Mouse (Mus musculus): ENCODE measurements around the gene Tmem266. TPM values are rescaled to one million over a fixed set of nuclear protein-coding genes. Genes with fewer than 3 reads are reported as not detected.

Tmem266 gene
- total RNA-seq (2014; fragmentation: Nextera tagmentation) (not detected in 2 replicates), total RNA-seq (2017) (not detected in 2 replicates)

DNA sequence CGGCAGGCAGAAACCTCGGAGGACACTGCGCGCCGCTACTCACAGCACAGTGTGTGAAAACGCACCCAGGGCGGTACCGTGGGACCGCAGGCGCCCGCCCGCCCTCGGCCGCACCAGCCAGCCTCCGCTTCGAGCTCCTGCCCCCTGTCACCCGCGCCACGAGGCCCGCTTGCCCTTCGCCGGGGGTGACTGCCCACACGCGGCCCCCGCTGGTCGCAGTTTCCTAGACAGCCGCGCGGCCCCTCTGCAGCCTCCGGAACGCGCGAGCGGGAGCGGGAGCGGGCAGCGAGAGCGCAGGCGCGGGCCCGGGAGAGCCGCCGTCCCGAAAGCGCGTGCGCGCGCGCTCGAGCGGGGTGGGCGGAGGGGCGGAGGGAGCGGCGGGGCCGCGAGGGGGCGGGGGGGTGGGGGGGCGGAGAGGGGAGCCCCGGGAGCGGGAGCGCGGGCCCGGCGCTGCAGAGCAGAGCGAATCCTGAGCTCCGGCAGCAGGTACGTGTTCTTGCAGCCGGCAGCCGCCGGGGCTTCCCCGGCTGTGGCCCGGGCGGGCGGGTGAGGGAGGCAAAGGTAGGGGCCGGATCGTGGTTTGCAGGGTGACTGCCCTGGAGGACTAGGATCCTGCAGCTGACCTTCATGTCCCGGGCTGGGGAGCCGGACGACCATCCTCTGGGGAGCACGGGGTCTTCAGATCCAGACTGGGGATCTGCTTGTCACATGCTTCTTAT lies at the start of gene Tmem266, which contains the start of gene Nrg4:
Tmem266 (plus strand) TSS at position 399 of the 719 bp plus-strand sequence.
Nrg4 (minus strand) TSS at position 330 of the 719 bp plus-strand sequence.
- ATAC-seq (replicated peaks; ENCODE audit: poor library complexity, severe bottlenecking), result peak; percentile 62

DNA sequence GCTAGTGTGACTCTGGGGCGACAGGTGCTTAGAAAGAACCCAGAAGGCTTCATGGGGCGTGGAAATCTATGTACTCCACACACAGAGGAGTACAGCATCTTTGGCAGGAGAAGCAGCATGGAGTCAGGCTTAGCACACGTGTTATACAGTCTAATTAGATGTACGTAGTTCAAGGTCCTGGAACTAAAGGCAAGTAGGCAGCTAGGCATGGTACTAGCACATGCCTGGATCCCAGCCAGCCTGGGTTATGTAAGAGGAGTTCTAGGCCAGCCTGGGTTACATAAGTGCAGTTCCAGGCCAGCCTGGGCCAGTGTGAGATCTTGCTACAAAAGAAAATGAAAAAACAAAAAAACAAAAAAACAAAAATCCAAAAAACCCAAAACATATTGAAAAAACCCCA lies 49.2 kb upstream of the Tmem266 start:
- ATAC-seq (replicated peaks; ENCODE audit: poor library complexity, severe bottlenecking), result 0 out of 2 replicates have a peak, but pooled peaks have one; percentile 42

DNA sequence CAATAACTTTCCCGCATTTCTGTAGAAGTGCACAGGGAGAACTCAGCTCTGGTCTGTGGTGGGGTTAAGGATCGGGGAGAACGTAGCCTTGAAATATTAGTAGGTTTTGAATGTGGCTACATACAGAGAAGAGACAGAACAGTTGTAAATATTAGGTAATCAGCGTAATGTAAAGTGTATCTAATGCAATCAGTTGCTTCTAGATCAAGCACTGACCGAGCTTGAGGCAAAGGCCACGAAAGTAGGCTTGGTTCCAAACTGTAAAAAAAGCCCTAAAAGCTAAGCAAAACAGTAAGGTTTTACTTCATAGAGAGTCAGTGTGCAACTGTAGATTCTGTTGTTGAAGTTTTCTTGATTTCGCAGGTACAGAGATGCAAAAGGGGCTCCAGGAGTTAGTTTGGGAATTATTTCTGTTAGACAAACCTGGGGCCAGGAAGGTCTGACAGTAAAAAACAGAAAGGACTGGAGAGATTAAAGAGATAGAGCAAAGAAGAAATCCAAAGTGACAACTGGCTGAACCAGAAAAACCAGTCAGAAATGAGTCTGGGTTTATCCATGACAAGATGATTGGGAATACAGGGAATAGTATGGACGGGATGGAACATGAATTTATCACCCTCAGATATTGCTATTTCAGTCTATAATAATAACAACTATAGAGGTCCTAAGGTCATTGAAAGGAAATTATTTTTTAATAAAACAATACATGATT lies 47.4 kb upstream of the Tmem266 start:
- no peak for ATAC-seq (replicated peaks; ENCODE audit: poor library complexity, severe bottlenecking)

DNA sequence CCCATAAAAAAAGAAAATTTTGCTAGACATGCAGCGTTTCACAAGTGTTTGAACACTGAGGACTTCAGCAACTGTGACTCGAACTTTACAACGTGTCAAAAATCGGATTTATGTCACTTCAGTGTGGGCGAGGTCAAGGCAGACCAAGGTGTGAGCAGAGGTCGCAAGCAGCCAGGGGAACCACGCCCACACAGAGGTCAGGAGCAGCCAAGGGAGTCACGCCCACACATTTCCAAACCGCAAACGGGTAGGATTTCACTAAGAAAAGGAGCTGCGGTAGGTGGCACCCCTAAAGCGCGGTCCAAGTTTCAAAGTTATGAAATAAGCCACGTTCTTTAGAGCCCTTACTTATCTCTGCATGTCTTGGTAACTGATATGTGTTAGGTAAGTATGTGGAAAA lies 43.2 kb upstream of the Tmem266 start:
- peak; percentile 98 for ATAC-seq (replicated peaks; ENCODE audit: poor library complexity, severe bottlenecking)

DNA sequence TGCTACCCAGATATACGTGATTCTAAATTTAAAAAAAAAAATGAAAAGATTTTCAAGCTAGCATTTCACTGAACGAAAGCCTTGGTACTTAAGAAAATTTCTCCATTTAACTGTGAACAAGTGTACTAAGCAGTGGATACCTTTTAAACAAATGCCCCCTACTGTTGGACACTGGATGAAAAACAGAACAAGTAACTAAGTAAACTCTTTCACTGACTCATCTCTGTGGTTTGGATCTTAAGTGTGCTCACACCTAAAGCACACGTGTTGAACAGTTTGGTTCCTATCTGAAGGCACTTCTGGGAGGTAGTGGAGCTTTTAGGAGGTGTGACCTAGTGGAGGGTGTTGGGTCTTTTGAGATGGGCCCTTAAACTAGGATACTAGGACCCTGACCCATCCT lies 41.5 kb upstream of the Tmem266 start:
- ATAC-seq (replicated peaks; ENCODE audit: poor library complexity, severe bottlenecking), result peak; percentile 66

DNA sequence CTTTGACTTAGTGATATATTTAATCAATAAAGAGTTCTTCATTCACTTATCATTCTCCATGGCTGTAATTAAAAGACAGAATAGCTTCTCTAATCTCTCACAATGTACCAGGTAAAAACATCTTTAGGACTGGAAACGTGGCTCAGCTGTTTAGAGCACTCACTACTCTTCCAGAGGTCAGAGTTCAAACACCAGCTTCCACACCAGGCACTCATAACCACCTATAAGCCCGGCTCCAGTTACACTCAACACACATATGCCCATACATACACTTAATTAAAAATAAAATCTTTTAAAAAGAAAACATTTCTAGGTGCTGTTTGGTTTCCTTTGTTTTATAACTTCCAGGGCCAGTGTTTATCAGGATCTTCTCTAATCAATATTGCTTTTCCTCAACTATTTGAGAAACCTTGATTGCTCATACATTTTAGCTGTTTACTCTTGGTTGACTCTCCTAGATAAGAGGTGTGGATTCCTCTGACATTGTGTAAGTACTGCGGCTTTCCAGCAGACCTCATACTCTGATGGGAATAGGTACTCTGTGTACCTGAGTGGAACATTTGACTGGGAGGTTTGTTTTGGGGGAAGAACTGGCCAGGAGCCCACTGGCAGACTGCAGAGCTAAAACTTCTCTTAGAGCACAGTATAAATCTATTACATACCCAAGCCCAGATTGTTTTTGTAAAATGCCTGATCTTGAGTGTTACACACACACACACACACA lies 37.1 kb upstream of the Tmem266 start:
- ATAC-seq (replicated peaks; ENCODE audit: poor library complexity, severe bottlenecking), result no peak

DNA sequence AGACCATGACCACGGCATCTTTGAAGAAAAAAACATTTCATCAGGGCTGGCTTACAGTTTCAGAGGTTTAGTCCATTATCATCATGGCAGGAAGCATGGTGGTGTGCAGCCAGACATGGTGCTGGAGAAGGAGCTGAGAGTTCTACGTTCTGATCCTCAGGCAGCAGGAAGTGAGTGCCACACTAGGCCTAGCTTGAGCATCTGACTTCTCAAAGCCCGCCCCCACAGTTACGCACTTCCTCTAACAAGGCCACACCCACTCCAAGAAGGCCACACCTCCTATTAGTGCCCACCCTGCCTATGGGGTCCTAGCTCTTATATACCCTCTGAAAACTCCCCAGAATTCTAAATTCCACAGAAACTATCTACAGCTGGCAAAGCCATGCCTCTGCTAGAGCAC lies 34.7 kb upstream of the Tmem266 start:
- no peak for ATAC-seq (replicated peaks; ENCODE audit: poor library complexity, severe bottlenecking)

DNA sequence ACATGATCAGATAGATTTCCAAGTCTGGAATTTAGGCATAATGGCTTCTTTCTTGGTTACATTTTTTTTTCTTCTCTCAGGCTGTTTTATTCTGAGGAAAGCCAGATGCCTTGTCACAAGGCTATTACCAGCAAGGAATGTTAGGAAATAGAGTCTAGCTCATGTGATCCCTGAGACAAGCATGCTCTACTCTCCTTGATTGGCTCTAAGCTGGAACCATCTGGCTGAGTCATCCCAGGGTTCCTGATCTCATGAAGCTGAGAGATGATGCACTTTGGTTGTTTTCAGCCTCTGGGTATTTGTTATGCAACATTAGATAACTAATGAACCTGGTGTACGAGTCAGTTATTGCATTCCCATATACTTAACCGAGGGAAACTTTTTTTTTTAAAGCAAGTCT lies 30.5 kb upstream of the Tmem266 start:
- peak; percentile 97 for ATAC-seq (replicated peaks; ENCODE audit: poor library complexity, severe bottlenecking)

DNA sequence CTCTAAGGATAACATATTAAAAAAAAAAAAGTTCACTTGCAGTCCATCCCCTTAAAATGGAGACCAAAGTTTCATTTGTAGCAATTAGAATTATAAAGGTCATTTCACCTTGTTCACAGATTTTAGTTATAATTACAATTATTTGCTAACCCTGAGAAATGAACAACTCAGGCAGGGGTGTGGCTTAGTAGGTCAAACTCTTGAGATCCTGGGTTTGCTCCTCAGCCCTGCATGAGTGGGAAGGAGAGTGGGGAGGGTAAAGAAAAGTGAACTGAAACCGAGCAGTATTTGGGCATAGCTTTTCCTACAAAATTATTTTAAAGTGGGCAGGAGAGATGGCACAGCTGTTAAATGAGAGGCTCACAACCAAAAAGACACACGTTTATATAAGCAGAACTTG lies 19.6 kb upstream of the Tmem266 start:
- peak; percentile 61 for ATAC-seq (replicated peaks; ENCODE audit: poor library complexity, severe bottlenecking)

DNA sequence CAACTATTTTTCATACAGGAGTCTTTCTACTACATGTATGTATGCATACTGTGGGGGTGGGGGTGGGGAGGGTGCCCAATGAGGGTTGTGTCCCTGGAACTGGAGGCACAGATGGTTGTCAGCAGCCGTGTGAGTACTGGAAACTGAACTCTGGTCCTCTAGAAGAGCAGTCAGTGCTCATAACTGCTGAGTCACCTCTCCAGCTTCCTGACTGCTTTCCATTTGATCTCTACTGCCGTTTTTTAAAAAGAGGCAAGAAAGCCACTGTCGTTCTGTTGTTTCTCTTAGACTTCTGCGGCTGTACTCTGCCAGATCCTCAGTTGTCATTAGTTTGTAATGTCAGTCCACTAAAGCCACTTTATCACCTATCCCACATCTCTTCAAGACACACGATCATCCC lies 19.2 kb upstream of the Tmem266 start:
- 0 out of 2 replicates have a peak, but pooled peaks have one; percentile 15 for ATAC-seq (replicated peaks; ENCODE audit: poor library complexity, severe bottlenecking)

DNA sequence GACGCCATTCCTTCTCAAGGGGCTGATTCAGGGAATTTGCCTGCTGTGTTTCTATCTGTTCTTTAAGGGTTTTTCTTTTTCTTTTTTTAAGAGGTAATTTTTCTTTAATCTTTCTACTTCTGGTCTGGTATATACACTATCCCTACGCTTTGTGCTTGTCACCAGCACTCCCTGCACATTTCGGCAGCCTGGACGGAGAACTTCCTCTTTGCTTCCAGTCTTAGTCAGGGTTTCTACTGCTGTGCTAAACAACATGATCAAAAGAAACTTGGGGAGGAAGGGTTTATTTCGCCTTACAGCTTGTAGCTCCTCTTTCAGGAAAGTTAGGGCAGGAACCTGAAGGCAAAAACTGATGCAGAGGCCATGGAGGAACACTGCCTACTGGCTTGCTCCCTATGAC lies 18.3 kb upstream of the Tmem266 start:
- peak; percentile 47; the same call in 1 of the 2 replicates for ATAC-seq (replicated peaks; ENCODE audit: poor library complexity, severe bottlenecking)

DNA sequence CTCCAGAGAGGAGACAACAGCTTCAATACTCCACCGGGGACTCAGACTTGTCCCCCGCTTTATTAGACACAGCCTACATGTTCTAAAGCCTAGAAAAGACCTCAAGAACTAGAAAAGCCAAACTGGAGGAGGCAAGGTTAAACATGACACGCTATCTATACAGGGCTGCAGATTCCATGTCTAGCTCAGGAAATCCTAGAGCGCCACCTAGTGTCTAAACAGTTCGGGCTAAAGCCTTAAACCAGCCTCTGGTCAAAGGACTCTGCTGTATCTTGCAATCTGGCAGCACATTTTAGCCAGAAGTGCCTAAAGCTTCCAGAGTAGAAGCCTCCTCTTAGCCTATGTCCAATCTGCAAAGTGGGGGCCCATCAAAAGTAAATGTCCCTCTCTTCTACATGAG lies 15.2 kb upstream of the Tmem266 start:
- peak; percentile 54; the same call in 1 of the 2 replicates for ATAC-seq (replicated peaks; ENCODE audit: poor library complexity, severe bottlenecking)

DNA sequence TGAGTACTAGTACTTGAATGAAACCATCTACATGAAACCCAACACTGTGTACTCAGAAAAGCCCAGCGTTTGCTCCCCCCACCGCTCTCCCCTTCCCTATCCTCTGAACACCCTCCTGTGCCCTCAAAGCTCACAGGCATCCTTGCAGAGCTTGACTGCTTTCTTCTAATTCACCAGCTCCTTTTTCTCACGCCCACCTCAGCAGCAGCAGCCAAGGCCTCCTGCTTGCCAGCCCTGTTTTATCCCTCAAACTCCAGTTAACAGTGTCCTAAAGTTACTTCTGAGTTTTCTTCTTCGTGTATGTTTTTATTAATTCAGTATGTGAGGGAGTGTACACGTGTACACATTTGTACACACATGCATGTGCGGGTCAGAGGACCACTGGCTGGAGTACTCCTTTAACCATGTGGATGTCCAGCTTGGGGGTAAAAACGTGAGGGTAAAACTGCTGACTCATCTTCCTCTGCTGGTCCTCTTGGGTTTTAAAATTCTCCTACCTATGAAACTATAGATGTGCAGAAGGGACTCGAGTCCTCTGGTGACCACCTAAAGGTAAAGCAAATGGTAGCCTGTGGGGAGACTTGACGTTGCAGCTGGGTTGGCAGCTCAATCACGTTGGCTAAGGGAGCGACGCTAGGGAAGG lies 13.0 kb upstream of the Tmem266 start:
- no peak for ATAC-seq (replicated peaks; ENCODE audit: poor library complexity, severe bottlenecking)

DNA sequence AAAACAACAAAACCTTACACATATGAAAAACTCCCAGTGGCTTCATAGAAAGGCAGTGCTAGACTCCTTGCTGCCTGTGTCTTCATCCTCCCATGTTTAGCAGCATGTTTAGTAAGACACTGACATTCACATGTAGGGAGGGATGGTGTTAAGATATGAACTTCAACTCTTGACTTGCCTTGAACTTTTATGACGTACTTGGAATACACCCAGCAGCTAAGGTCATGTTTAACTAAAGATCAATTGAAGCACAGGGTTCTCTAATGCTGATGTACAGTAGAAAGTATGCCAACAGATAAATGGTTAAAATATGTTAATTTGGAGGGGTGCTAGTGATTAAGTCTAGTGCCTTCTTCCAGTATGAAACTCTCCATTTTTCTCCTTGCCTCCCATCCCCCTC lies 4.1 kb upstream of the Tmem266 start:
- ATAC-seq (replicated peaks; ENCODE audit: poor library complexity, severe bottlenecking), result no peak

DNA sequence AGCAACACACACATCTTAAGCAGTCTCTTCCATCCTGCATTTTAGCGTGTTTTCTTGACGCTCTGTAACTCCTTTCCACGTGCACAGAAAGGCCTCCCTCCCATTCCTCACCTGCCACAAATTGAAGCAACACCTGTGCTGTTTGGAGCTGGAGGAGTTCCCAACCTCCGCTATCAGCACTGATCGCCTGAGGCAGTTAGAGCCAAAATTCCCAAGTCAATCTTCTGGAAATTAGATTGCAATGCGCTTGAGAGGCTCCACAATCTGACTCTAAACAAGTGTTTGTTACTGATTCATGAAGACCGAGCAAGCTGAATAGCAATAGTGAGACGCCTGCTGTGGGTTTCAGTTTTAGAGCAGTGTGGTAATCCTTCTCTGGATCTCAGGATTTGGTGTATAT lies 2.6 kb upstream of the Tmem266 start:
- no peak for ATAC-seq (replicated peaks; ENCODE audit: poor library complexity, severe bottlenecking)

DNA sequence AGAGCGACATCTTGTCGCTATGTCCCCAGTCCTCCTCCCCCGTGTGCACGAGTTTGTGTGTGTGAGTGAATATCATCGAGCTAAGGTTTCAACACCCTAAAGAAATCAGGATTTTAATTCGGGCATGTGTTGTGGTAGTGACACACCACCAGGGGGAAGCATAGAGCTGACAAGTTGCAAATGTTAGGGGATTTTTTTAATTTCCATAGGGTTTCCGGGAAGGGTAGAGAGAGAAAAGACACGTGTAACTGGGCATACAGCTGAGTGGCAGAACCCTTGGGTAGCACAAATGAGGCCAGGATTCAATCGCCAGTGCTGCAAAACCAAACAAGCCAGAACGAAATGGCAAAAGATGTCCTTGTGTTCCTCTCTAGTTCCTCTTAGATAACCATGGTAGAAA lies 2.2 kb upstream of the Tmem266 start:
- ATAC-seq (replicated peaks; ENCODE audit: poor library complexity, severe bottlenecking), result no peak

DNA sequence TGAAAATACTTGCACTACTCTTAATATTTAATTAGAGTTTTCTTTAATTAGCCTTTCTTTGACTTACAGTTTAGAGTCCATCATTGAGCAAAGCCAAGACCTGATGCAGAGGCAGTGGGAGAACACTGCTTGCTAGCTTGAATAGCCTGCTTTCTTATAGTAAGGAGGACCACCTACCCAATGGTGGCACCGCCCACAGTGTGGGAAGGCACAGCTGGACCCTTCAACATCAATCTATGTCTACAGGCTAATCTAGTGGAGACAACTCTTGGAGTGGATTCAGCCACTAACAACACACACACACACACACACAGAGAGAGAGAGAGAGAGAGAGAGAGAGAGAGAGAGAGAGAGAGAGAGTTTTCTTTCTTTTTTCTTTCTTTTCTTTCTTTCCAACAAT lies 1.7 kb upstream of the Tmem266 start:
- ATAC-seq (replicated peaks; ENCODE audit: poor library complexity, severe bottlenecking), result no peak

DNA sequence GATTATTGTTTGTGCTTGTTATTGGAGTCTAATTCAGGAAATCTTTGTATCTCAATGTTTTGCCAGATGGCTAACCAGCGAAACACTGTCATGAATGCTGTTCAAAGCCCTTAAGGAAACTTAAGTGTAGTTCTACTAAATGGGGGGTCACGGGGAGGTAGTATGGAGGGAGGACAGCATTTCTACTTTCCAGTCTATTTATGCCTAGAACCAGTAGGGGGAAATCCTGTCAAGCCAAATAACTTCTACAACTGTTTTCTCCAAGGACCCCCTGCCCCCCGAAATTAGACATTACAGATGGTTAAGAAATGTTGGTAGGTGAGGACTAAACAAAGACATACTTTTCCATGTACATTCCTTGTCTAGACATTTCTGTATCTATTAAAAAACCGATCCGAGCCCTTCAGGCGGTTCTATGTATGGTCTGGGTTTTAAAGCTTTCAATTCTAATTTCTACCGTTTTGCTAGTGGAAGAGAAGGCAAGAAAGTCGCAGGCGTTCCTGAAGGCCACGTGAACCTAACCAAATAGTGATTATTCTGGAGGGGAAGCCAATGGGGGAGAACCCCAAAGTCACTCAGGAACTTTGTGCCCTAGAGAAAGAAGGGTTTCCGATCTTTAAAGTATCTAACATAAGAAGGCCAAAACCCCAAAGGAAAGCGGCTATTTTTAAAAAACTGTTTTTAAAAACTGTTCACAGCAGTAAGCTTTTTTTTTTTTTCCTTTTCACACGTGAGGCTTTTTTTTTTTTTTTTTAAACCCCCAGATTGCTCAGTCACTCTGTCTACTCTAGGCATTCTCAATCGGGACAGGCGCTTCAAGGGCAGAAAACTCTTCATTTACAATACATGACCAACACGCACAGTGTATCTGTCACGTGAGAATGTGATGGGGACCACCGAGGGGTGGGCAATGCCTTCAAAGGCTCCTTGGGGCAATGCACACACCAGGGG lies 874 bp upstream of the Tmem266 start:
- no peak for ATAC-seq (replicated peaks; ENCODE audit: poor library complexity, severe bottlenecking)

DNA sequence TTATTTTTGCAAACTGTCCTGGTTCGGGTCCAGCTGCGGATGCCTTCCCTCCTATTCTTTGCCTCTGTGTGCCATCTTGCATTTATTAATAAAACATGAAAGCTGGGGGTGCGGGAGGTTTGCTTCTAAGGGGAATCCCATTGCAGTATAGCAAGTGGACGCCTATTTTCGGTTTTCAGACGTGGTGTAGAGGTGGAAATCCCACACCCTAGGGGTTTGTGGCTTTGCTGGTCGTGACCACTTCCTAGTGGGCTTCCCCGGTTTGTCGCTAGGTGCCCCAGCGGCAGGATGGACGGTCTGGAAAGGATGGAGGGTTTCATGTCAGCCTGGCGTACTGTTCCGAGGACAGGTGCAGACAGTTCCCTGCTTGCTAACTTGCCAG lies 512 bp downstream of the Tmem266 start:
- peak; percentile 71 for ATAC-seq (replicated peaks; ENCODE audit: poor library complexity, severe bottlenecking)
